Mouse (Mus musculus): ENCODE measurements around the gene Arhgef38.

The Arhgef38 gene

DNA sequence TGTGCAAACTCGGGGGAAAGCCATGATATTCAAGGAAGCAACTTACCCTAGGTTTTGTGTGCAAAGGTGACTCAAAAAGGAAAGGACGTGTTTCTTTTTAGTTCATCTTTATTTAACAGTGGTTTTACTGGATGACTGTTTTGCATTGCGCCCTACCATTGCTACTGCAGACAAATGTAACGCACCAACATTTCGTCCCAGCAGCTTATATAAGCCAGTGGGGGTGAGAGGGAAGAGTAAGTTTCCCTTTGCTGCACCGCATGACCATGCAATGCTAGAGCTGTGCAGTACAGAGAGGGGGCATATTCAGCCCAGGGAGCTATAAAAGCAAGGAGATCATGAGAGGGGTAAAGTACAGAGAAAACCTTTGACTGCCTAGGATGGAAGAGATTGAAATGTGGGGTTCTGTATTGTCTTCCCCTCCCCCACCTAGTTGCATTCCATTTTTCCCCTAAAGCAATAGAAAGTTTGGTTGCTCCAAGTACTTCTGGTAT lies 70.8 kb downstream of the Arhgef38 start:
- no peak for DNase-seq

GRCm38 (mm10) chr3:133163174-133163573 lies 71.6 kb downstream of the Arhgef38 start:
- DNase-seq, result no peak

DNA sequence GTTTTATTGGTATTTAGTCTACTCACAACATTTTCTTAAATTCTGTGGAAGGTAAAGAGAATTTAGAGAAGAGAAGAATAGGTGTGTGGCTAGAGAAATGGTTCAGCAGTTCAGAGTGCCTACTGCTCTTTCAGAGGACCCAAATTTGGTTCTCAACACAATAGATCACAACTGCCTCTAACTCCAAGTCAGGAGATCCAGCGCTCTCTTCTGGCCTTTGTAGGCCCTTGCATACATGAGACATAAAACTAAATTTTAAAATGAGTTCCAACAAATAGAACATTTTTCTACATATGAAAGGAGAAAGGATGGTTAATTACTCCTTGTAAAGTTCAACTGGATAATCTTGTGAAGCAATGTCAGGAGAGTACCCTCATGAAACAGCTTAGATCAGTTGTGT lies 73.3 kb downstream of the Arhgef38 start:
- DNase-seq, result no peak

DNA sequence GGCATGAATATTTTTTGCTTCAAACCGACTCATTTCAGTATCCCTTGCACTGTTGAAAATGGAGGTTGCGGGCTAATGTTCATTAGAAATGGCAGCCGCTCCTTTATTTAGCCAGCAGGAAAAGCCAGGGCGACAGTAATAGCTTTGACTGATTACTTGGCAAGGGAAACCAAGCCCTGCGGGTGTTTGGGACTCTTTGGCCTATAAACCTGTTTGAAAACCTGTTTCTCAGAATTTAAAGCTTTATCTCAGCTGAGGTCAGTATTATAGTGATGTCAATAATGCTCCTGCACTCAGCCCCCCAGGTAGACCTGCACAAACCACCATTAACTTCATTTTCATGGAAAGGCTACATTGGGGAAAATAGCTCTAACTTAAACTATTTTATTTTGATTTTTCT lies 76.5 kb downstream of the Arhgef38 start:
- no peak for DNase-seq

GRCm38 (mm10) chr3:133154683-133155082 lies 80.1 kb downstream of the Arhgef38 start:
- DNase-seq, result no peak

GRCm38 (mm10) chr3:133153629-133154028 lies 81.1 kb downstream of the Arhgef38 start:
- no peak for DNase-seq

DNA sequence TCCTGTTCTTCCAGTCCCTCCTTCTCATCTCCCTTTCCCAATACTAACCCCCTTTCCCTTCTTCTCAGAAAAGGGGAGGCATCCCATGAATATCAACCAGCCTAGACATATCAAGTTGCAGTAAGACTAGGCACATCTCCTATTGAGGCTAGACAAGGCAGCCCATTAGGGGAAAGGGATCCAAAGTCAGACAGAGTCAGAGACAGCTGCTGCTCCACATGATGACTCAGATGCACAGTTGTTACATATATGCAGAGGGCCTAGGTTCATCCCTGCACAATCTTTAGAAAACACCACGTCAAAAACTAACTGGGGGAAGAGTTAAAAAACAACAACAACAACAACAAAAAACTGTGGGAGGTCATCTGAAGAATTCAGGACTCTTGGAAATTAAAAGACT lies 81.9 kb downstream of the Arhgef38 start:
- no peak for DNase-seq

DNA sequence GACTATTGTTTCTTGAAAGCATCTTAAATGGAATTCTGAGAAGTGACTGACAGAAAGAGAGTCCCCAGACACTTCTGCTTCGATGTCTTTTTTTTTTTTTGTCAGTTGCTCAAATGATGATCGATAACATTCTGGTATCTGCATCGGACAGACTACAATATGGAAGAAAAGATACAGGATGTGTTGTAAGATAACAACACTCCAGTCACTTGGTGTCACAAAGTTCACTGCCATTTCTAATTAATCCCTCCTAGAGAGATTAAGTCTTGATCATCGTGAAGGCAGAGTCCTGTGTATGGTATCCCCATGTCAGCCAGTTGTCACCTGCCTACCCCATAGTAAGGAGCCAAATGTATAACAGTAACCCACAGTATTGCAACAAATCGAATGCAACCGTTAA lies 83.1 kb downstream of the Arhgef38 start:
- no peak for DNase-seq

GRCm38 (mm10) chr3:133144511-133145147 lies 90.1 kb downstream of the Arhgef38 start:
- no peak for DNase-seq

DNA sequence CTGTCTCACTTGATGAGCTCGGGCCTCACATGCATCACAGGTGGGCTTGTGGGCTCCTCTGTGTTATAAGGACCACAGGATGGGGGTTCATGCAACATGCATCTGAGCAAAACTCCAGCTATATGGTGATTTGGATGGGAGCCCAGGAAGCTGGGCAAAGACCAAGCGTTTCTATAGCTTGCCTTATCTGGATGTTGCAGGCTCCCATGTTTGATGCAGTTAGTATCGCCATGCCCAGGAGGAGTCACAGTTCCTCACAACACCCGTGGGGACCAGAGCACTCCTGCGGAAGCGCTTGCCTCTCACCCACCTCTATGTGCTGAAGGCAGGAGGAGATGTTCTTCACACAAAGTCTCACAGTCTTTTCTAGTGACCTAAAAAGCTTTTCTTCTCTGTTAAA lies 92.9 kb downstream of the Arhgef38 start:
- no peak for DNase-seq

DNA sequence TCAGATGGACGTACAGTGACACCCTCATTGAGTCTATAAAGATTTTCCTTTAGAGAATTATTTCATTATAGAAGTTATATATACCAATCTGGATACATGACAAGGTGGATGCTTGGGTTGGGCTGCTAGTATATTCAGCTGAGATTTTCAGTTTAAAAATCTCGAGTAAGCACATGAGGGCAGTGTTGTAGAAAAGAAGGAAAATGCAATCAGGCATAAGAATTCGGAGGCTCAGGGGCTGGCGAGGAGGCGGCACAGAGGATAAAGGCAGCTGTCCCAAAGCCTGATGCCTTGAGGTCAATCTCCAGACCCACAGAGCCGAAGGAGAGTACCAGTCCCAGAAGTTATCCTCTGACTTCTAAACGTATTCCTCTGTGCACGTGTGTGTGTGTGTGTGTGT lies 102.1 kb downstream of the Arhgef38 start:
- DNase-seq, result no peak

DNA sequence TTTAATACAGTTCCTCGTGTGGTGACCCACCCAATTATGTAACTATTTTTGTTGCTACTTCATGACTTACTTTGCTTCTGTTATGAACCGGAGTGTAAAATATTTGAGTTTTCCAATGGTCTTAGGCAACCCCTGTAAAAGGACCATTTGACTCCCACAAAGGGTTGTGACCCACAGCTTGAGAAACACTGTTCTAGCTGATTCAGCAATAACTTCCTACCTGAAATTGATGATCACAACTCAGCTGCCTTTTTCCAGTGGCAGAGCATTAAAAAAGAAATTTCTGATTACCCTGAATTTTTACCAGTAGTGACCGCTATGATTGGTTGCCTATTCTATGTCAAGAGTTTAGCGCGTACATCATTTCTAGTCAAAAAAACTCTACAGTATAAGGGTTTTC lies 103.4 kb downstream of the Arhgef38 start:
- no peak for DNase-seq

DNA sequence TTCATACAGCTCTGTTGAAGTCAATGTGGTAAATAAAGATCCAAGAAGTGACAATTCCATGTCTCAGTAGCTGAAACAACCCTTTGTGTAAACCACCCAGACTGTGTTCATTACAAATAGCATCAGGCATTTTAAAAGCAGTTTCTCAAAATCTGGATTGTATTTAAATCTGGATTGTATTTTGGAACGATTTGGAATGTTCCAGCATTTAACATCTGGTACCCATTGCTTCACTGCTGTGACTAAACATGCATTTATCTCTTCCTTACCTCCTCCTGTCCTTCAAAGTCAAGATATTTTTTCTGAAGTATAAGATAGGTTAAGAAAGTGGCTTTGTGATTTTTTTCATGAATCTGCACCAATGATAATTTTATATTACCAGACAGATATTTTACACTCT lies 121.5 kb downstream of the Arhgef38 start:
- no peak for DNase-seq

- DNase-seq, result no peak
Observed at GRCm38 (mm10) chr3:133111741-133112140, 123.0 kb downstream of the Arhgef38 start.

- DNase-seq, result no peak
Observed at GRCm38 (mm10) chr3:133109844-133110243, 124.9 kb downstream of the Arhgef38 start.

DNA sequence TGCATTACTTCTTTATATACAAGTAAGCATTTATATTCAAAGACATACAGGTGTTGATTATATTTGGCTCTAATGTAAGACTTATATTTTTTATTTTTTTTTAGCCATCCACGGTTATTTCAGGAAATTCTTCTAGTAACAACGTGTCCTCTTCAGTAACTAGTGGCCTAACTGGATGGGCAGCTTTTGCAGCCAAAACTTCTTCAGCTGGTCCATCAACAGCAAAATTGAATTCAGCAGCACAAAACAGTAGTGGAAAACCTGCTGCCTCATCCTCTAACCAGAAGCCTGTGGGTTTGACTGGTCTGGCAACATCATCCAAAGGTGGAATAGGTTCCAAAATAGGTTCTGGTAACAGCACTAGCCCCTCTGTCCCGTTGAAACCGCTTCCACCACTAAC lies 126.0 kb downstream of the Arhgef38 start:
- DNase-seq, result no peak

DNA sequence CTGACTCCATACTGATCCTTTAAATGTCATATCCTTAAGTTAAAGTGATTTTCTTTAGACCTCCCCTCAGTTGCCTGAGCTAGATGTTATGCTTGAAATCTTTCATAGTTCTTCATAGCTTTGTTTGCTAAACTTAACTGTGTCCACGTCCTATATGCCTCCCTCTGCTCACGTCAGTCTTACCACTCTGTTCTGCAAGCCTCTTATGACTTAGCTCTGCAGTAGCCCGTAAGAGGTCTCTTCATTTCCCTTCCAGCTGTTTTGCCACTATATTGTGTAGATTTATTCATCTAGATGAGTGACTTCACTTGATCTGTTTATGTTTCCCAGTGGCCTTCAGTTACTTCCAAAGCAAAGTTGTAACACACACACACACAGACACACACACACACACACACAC lies 130.3 kb downstream of the Arhgef38 start:
- DNase-seq, result no peak

DNA sequence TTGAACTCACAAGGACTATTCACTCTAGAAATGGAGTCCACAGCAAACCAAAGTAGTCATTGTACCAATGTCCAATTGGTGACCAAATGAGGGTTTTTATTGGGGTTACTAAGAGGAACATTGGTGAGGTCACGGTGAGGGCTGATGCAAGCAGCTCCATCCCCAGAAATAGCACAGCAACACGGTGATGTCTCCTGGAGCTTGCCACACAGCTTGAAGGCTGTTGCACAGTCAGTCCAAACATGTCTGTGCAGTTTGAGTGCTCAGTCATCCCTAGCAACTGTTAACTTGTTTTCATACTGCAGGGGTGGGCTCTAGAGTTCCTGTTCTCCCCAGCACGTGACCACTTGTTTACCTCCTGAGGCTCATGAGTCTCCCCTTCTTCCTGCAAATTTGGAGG lies 131.0 kb downstream of the Arhgef38 start:
- DNase-seq, result no peak

GRCm38 (mm10) chr3:133098909-133099308 lies 135.8 kb downstream of the Arhgef38 start:
- no peak for DNase-seq

- no peak for DNase-seq
Observed at GRCm38 (mm10) chr3:133098336-133098735, 136.4 kb downstream of the Arhgef38 start.

DNA sequence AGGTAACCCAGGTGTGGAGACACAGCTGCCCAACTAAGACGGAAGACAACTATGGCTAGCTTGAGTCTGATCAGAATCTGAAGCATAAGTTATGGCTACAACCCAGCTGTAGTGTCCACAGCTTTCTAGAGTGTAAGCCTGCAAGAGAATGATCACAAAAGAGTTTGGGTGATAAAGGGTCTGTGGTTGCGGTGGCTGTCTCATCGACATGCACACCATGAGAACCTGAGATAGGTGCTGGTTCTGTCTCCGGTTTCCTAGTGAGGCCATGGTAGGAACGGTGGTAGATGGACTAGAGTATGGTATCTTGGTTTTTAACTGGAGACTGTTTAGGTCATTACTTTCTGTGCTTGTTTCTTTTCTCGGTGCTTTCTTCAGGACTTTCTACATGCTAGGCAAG lies 136.8 kb downstream of the Arhgef38 start:
- DNase-seq, result no peak

GRCm38 (mm10) chr3:133094305-133094704 lies 140.4 kb downstream of the Arhgef38 start:
- no peak for DNase-seq

DNA sequence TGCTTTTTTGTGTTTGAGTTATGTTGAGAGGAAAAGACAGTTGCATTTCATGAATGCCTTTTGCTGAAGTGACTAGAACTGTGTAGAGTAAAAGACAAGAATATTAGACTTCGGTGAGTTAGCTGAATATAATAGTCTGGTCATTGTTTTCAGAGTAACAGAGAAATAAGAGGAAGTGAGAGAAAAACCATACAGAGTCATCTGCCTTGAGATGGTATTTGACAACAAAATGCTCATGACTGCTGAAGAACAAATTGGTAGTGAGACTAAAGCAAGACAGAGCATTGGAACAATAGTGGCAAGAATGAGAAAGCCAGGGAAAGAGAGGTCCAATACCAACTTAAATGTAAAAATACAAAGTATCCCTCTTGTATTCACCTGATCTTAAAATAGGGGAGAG lies 141.8 kb downstream of the Arhgef38 start:
- DNase-seq, result no peak

GRCm38 (mm10) chr3:133092274-133092853 lies 142.4 kb downstream of the Arhgef38 start:
- DNase-seq, result no peak
